Comparison of ENCODE assay signal across 9 mouse cellular contexts in the genomic region with DNA sequence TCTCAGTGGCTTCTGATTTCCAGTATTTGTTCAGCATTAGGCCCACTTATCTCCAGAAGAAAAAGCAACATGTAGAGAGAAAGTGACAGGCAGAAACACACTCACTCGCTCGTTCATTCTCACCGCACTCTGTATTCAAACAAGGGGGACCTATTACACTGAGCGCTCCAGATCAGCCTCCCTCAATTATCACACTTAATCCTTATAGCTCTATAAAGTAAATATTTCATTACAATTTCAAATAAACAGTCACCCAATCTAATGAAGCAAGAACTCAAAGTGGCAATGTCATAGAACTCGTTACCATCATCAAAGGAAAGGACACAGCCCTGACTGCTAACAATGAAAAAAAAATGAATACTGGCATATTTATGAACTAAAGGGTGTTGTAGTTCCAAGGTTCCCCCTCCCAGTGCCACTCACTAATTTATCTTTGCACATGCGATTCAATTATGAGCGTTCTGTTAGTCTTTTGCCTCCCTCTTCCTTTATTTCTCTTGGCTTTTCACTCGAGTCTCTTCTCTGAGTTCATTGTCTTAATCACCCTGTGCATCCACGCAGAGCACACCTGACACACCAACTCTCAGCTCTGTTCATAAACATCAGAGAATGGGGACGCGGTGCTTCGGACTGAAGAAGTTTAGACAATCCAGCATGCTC.
DNase-seq lines count a peak whose midpoint lies in the region; ATAC-seq lines count a peak whose summit lies in the region.
"Had no signal": no experiment of that assay in that cellular context is flagged by ENCODE, and none has a peak within 500 bp of the region (broad histone marks: within the 10 kb centered on the region; RNA-seq: fewer than 3 reads in every experiment).

No protein-coding gene starts in this region.

- no peak overlapping the region for H3K4me3 ChIP-seq in heart, embryonic 15.5 days
- no peak overlapping the region for H3K4me3 ChIP-seq in embryonic facial prominence, embryonic 11.5 days (ENCODE audit: low read depth, low read length)
- peak overlapping the region; percentile 14 for H3K4me3 ChIP-seq in hindbrain, embryonic 13.5 days
- no peak overlapping the region for H3K4me3 ChIP-seq in neural tube, embryonic 12.5 days

- intact Hi-C loops in heart, postnatal 14 days (cut with DNase I), result no loop called here

- no peak overlapping the region for H3K9ac ChIP-seq in heart, embryonic 15.5 days
- H3K9ac ChIP-seq in embryonic facial prominence, embryonic 11.5 days (replicated peaks; ENCODE audit: low read length), result no peak overlapping the region
- H3K9ac ChIP-seq in hindbrain, embryonic 13.5 days, result 0 out of 2 replicates have a peak overlapping the region, but pooled peaks have one; percentile 16
- no peak overlapping the region for H3K9ac ChIP-seq in neural tube, embryonic 12.5 days

- no peak for DNase-seq in heart, postnatal 14 days
- no peak for DNase-seq in embryonic facial prominence, embryonic 11.5 days (ENCODE audit: low spot score)
- DNase-seq in adipocyte (ENCODE audit: low spot score), result no peak
- DNase-seq in adrenal gland, postnatal 10 days, result no peak
- no peak for DNase-seq in urinary bladder, postnatal 14 days (ENCODE audit: low spot score)

- H3K9me3 ChIP-seq in heart, embryonic 15.5 days (replicated peaks), result no peaks in the 10 kb centered on the region
- no peaks in the 10 kb centered on the region for H3K9me3 ChIP-seq in embryonic facial prominence, embryonic 11.5 days (replicated peaks; ENCODE audit: control insufficient read depth, low read length)
- H3K9me3 ChIP-seq in hindbrain, embryonic 13.5 days, result no peaks in the 10 kb centered on the region
- H3K9me3 ChIP-seq in neural tube, embryonic 12.5 days, result no peaks in the 10 kb centered on the region

- H3K4me1 ChIP-seq in heart, embryonic 15.5 days (replicated peaks), result peaks cover 13% of the 10 kb centered on the region
- no peaks in the 10 kb centered on the region for H3K4me1 ChIP-seq in embryonic facial prominence, embryonic 11.5 days (ENCODE audit: control insufficient read depth, insufficient read depth, low read length)
- H3K4me1 ChIP-seq in hindbrain, embryonic 13.5 days (replicated peaks), result peaks cover 28% of the 10 kb centered on the region
- peaks cover 25% of the 10 kb centered on the region for H3K4me1 ChIP-seq in neural tube, embryonic 12.5 days

- H3K27ac ChIP-seq in heart, embryonic 15.5 days, result no peak overlapping the region
- no peak overlapping the region for H3K27ac ChIP-seq in embryonic facial prominence, embryonic 11.5 days (replicated peaks; ENCODE audit: low read depth, low read length)
- H3K27ac ChIP-seq in hindbrain, embryonic 13.5 days, result peak overlapping the region; percentile 78
- peak overlapping the region; percentile 27; the same call in 1 of the 2 replicates for H3K27ac ChIP-seq in neural tube, embryonic 12.5 days

- WGBS in heart, embryonic 15.5 days, result 71% methylated on average over 12 of the region's 12 CpGs
- 69% methylated on average over 12 of the region's 12 CpGs for WGBS in embryonic facial prominence, embryonic 11.5 days
- WGBS in hindbrain, embryonic 13.5 days, result 26% methylated on average over 12 of the region's 12 CpGs
- 41% methylated on average over 12 of the region's 12 CpGs for WGBS in neural tube, embryonic 12.5 days

- 0 out of 2 replicates have a peak overlapping the region, but pooled peaks have one; percentile 31 for H3K4me2 ChIP-seq in heart, embryonic 15.5 days
- peak overlapping the region; percentile 6; the same call in 1 of the 2 replicates for H3K4me2 ChIP-seq in embryonic facial prominence, embryonic 11.5 days (ENCODE audit: low read depth, low read length)
- peak overlapping the region; percentile 46 for H3K4me2 ChIP-seq in hindbrain, embryonic 13.5 days
- peak overlapping the region; percentile 46 for H3K4me2 ChIP-seq in neural tube, embryonic 12.5 days (replicated peaks)

- no peaks in the 10 kb centered on the region for H3K27me3 ChIP-seq in heart, embryonic 15.5 days
- H3K27me3 ChIP-seq in embryonic facial prominence, embryonic 11.5 days (ENCODE audit: control insufficient read depth, insufficient read depth, low read length), result no peaks in the 10 kb centered on the region
- H3K27me3 ChIP-seq in hindbrain, embryonic 13.5 days, result no peaks in the 10 kb centered on the region
- H3K27me3 ChIP-seq in neural tube, embryonic 12.5 days (replicated peaks), result no peaks in the 10 kb centered on the region

- H3K36me3 ChIP-seq in heart, embryonic 15.5 days, result no peaks in the 10 kb centered on the region
- H3K36me3 ChIP-seq in embryonic facial prominence, embryonic 11.5 days (replicated peaks; ENCODE audit: control insufficient read depth, insufficient read depth, low read depth, low read length), result no peaks in the 10 kb centered on the region
- H3K36me3 ChIP-seq in hindbrain, embryonic 13.5 days, result no peaks in the 10 kb centered on the region
- H3K36me3 ChIP-seq in neural tube, embryonic 12.5 days, result no peaks in the 10 kb centered on the region

- no peak for ATAC-seq in heart, embryonic 15.5 days (replicated peaks; ENCODE audit: insufficient number of reproducible peaks, insufficient read depth, low FRiP score, low read depth)
- ATAC-seq in embryonic facial prominence, embryonic 11.5 days (replicated peaks; ENCODE audit: insufficient number of reproducible peaks, low FRiP score, low TSS enrichment, low read depth), result peak; percentile 53
- peak; percentile 72 for ATAC-seq in hindbrain, embryonic 13.5 days (ENCODE audit: low FRiP score)
- ATAC-seq in neural tube, embryonic 12.5 days (ENCODE audit: low FRiP score, low read depth), result peak; percentile 61
- ATAC-seq: Patski had no signal

Comparison
In these comparisons a context has a peak if more than half of its experiments do, and no peak if none do; other contexts are left out.
1. H3K27ac ChIP-seq: peak in hindbrain, embryonic 13.5 days (single experiment) and neural tube, embryonic 12.5 days (single experiment); none in heart, embryonic 15.5 days (single experiment) and embryonic facial prominence, embryonic 11.5 days (single experiment).
2. Peak in every context shown above with its lines, with median percentiles within 50 percentile points of each other: H3K4me2 ChIP-seq.